Mouse (Mus musculus) lung, embryonic 16.5 days (tissue): Measurements from ENCODE around the gene Mas1. TPM values are rescaled to one million over a fixed set of nuclear protein-coding genes. Genes with fewer than 3 reads are reported as not detected.
A peak's percentile ranks its signal among the peaks of the same experiment; 100 is the strongest.

Experiments
- ATAC-seq: fragments of 200-750 bp; cut with Nextera tagmentation; 2 replicates; pipeline ENCODE4 v1.8.0; 2017; ENCODE audit warnings: low read depth, mild to moderate bottlenecking, moderate library complexity
- H3K27ac ChIP-seq: fragments of 300-500 bp; sonication (generic); 2 replicates; pipeline ENCODE4 v1.5.1; 2014; ENCODE audit warnings: mild to moderate bottlenecking, control low read depth, low read length
- H3K27me3 ChIP-seq: fragments of 300-500 bp; sonication (generic); 2 replicates; pipeline ENCODE4 v1.6.1; 2014; ENCODE audit warnings: low read depth, low read length, mixed read lengths; ENCODE audit not compliant: control insufficient read depth, insufficient read depth
- H3K36me3 ChIP-seq: fragments of 300-500 bp; sonication (generic); 2 replicates; pipeline ENCODE4 v1.6.1; 2014; ENCODE audit warnings: low read length; ENCODE audit not compliant: control insufficient read depth, insufficient read depth
- H3K4me1 ChIP-seq: fragments of 300-500 bp; sonication (generic); replicated peaks from 2 replicates; pipeline ENCODE4 v1.6.1; 2014; ENCODE audit warnings: low read length, mixed read lengths; ENCODE audit not compliant: control insufficient read depth, insufficient read depth
- H3K4me2 ChIP-seq: fragments of 300-500 bp; sonication (generic); 2 replicates; pipeline ENCODE4 v1.6.1; 2014; ENCODE audit warnings: low read depth, low read length, control low read depth
- H3K4me3 ChIP-seq: fragments of 300-500 bp; sonication (generic); 2 replicates; pipeline ENCODE4 v1.5.1; 2014; ENCODE audit warnings: mild to moderate bottlenecking, low read length, control low read depth
- H3K9ac ChIP-seq: fragments of 300-500 bp; sonication (generic); 2 replicates; pipeline ENCODE4 v1.6.1; 2014; ENCODE audit warnings: low read length, control low read depth
- H3K9me3 ChIP-seq: fragments of 300-500 bp; sonication (generic); 2 replicates; pipeline ENCODE4 v1.6.1; 2016; ENCODE audit warnings: low read length; ENCODE audit not compliant: control insufficient read depth
- WGBS: fragments of 180-500 bp; shearing (Covaris S2); extraction: QIAGEN DNeasy Blood & Tissue Kit; methylation state at CpG from one replicate; pipeline ENCODE4 v1.1.7; 2014; 5-methylcytosine and 5-hydroxymethylcytosine counted together
- polyA plus RNA-seq: library from polyadenylated mRNA; unstranded; fragments of >200 nt; fragmentation: Nextera tagmentation; extraction: Ambion mirVana; gene quantifications from 2 replicates; pipeline ENCODE4 v1.2.1, GENCODE M21; 2015

The Mas1 gene
- polyA plus RNA-seq, 1 experiment from 2014 or later, result 0.40 TPM

DNA sequence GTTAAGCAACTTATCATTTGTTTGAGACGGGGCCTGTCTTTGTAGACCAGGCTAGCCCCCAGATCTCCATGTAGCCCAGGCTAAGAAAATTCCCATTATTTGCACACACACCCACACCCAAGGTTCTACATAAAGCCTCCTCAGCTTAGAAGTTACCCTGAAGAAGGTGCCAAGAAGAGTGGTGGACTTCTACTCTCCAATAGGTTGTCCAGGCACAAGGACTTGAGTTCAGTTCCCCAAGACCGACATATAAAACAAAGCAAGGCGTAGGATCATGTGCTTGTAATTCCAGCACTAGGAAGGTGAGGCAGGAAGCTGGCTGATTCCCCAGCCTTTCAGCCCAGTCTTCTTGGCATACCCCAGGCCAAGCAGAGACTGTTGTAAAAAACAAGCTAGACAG lies 69.4 kb downstream of the Mas1 start:
- peak overlapping the region; percentile 75 for H3K27ac ChIP-seq
- H3K4me3 ChIP-seq, result no peak overlapping the region
- H3K36me3 ChIP-seq, result no peaks in the 10 kb centered on the region
- H3K27me3 ChIP-seq, result no peaks in the 10 kb centered on the region
- WGBS, result 76% methylated on average over 3 of the region's 3 CpGs
- H3K9ac ChIP-seq, result no peak overlapping the region
- no peak for ATAC-seq
- H3K9me3 ChIP-seq, result no peaks in the 10 kb centered on the region
- no peak overlapping the region for H3K4me2 ChIP-seq
- H3K4me1 ChIP-seq, result peaks cover 18% of the 10 kb centered on the region

DNA sequence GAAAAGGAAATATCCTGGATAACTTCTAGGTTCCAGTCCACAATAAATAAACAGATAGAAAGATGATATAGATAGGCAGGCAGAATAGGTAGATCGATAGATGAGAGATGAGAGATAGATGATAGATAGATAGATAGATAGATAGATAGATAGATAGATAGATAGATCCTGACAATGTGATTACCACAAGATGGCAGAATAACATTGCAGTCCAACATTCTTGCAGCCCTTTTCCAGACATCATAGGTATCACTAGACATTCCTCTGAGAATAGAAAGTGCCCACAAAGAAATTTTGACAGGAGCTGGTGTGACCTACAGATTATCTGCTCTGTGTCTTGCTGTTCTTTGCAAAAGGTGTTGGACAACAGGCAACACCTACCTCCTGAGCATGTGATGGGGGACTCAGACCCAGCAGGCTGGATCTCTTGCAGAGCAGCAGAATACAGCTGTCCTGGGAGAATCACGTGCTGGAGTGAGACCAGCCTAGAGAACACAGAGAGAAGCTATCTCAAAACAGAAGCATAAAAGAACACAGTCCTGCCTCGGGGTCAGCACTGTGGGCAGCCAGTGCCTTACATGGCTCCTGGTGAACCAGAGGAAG lies 70.4 kb downstream of the Mas1 start:
- Histone ChIP-seq H3K36me3 (no peaks in the 10 kb centered on the region), H3K9ac (no peak overlapping the region), H3K4me2 (no peak overlapping the region), H3K4me3 (no peak overlapping the region), H3K27ac (peak overlapping the region; percentile 25), H3K9me3 (no peaks in the 10 kb centered on the region), H3K27me3 (no peaks in the 10 kb centered on the region), H3K4me1 (peaks cover 27% of the 10 kb centered on the region)
- WGBS, result 61% methylated on average over 3 of the region's 3 CpGs
- no peak for ATAC-seq

DNA sequence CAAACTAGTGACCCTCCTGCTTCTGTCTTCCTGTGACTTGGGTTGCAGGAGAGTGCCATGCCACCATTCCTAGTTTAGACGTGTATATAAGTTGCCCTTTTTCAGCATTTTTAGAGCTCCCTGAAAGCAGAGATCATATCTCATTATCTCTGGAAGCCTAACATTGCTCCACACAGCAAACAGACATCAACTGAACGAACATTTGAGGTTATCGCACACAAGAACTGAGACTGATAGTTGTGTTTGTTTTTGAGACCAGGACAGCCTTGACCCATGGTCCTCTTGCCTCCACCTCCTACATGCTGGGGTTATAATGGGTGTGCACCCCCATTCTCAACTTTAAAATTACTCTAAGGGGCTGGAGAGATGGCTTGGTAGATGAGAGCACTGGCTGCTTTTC lies 71.3 kb downstream of the Mas1 start:
- no peak overlapping the region for H3K27ac ChIP-seq
- no peak overlapping the region for H3K9ac ChIP-seq
- no peaks in the 10 kb centered on the region for H3K9me3 ChIP-seq

DNA sequence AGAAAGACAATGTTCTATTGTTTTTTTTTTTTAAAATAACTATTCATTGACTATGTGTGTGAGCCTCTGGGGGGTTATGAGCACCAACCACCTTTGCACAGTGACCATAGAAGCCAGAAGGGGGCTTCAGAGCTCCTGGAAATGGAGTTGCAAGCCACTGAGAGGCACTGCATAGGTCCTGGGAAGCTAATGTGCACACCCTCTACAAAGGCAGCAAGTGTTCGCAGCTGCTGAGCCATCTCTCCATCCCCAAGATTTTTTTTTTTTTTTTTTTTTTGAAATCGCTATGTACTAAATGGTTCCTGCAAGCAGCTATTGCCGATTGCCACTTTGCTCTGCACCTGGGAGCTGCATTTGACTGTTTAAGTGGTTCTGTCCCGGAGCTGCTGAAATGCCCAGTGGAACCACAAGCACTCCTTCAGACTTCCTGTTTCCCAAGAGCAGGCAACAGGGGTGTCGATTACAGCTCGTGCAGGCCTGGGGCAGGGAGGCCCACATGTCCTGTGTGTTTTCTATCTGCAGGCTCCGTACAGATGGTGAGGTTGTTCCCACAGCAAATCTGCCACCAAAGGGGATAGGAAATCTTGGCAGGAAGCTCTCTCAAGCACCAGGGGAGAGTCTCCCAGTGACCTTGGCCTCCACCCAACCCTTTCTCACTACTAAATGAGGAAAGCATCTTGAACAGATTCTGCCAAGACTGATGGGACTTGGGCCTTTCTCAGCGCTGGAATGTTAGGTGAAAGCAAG lies 74.1 kb downstream of the Mas1 start:
- H3K27ac ChIP-seq, result peak overlapping the region; percentile 89
- H3K4me3 ChIP-seq, result no peak overlapping the region
- no peaks in the 10 kb centered on the region for H3K9me3 ChIP-seq
- H3K36me3 ChIP-seq, result no peaks in the 10 kb centered on the region
- ATAC-seq, result peak; percentile 37
- no peak overlapping the region for H3K9ac ChIP-seq
- WGBS, result 13% methylated on average over 8 of the region's 8 CpGs
- peaks cover 52% of the 10 kb centered on the region for H3K4me1 ChIP-seq
- no peak overlapping the region for H3K4me2 ChIP-seq
- no peaks in the 10 kb centered on the region for H3K27me3 ChIP-seq

More for the DNA sequence above, 71.3 kb downstream of the Mas1 start:
- no peak for ATAC-seq
- Histone ChIP-seq H3K4me1 (peaks cover 35% of the 10 kb centered on the region), H3K27me3 (no peaks in the 10 kb centered on the region), H3K4me3 (no peak overlapping the region), H3K4me2 (no peak overlapping the region), H3K36me3 (no peaks in the 10 kb centered on the region)
- WGBS, result 48% methylated on average over 3 of the region's 3 CpGs

DNA sequence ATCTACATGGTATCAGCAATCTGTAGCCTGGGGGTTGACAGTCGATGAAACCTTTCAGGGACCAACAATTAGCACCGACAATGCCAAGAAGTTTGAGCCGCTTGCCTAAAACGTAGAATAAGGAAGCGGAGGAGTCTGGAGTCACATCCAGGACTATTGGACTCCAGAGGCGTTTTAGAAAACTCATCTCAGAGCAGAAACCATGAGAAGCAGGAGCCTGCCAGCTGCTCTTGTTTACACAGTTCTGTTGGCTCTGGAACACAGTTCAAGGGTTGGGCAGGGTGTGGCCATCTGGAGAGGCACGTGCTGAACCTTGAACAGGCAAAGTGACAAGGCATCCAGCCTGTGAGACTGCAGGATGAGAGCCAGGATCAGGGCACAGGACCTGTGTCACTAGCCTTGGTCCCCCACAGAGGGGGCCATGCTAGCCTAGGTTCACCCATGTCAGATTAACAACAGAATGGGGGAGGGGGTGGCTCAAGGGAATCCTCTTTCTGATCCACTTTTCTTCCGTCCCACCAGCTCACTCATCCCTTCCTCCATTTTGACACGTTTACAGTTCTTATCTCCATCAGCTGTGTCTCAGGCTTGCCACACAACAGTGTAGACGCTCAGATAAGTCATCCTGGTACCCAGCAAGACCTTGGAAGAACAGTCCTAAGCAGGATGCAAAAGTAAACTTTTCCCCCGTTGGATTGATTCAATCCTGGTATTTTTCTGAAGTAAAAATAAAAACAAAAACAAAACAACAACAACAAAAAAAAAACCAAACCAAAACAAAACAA lies 75.3 kb downstream of the Mas1 start:
- whole genome bisulfite sequencing, result 36% methylated on average over 11 of the region's 11 CpGs
- H3K4me3 ChIP-seq, result no peak overlapping the region
- no peaks in the 10 kb centered on the region for H3K27me3 ChIP-seq
- no peak overlapping the region for H3K4me2 ChIP-seq
- peaks cover 47% of the 10 kb centered on the region for H3K4me1 ChIP-seq
- 0 out of 2 replicates have a peak, but pooled peaks cover 4% of the 10 kb centered on the region for H3K9me3 ChIP-seq
- ATAC-seq, result peak; percentile 49
- H3K27ac ChIP-seq, result peak overlapping the region; percentile 89
- H3K9ac ChIP-seq, result no peak overlapping the region
- H3K36me3 ChIP-seq, result peaks cover 5% of the 10 kb centered on the region

DNA sequence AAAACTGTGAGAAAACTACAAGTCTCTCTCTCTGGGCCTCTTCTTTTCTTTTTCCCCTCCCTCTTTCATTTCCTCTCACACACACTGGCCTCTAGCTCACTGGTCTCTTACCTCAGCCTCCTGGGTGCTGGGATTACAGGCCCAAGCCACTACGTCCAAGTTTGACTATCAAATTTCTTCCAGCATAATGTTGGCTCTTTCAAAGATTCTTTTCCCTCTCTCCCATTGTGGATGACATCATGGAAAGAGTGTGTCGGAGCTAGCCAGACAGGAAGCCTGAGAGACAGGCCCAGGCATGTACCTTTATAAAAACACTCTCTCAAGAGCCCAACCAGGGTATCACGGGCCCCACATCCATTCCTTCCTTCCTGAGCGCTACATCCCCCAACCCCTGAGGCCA lies 76.5 kb downstream of the Mas1 start:
- H3K4me3 ChIP-seq, result no peak overlapping the region
- no peaks in the 10 kb centered on the region for H3K27me3 ChIP-seq
- H3K9me3 ChIP-seq, result 0 out of 2 replicates have a peak, but pooled peaks cover 4% of the 10 kb centered on the region
- 21% methylated on average over 4 of the region's 4 CpGs for WGBS
- no peak overlapping the region for H3K4me2 ChIP-seq
- peak overlapping the region; percentile 97 for H3K27ac ChIP-seq
- H3K4me1 ChIP-seq, result peaks cover 47% of the 10 kb centered on the region
- peaks cover 5% of the 10 kb centered on the region for H3K36me3 ChIP-seq
- H3K9ac ChIP-seq, result peak overlapping the region; percentile 21
- ATAC-seq, result peak; percentile 10; the same call in 1 of the 2 replicates

DNA sequence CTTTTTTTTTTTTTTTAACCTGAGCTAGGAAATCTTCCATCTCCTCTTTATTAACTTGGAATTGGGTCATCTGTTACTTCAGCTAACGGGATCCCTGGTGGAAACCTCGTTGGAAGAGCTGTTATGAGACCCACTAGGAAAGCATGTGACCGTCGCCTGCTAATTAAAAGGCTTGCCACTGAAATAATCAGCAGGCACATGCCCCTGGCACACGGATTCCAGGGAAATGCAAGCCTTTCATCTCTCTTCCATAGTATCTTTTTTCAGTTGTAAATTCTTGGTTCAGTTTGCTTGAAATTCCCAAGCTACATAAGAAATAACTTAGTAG lies 76.9 kb downstream of the Mas1 start:
- Histone ChIP-seq H3K9me3 (0 out of 2 replicates have a peak, but pooled peaks cover 4% of the 10 kb centered on the region), H3K9ac (peak overlapping the region; percentile 21; the same call in 1 of the 2 replicates), H3K4me3 (no peak overlapping the region), H3K4me2 (no peak overlapping the region), H3K27me3 (no peaks in the 10 kb centered on the region), H3K36me3 (peaks cover 5% of the 10 kb centered on the region), H3K4me1 (peaks cover 47% of the 10 kb centered on the region), H3K27ac (peak overlapping the region; percentile 97)
- no peak for ATAC-seq
- 29% methylated on average over 5 of the region's 5 CpGs for WGBS
